Mouse (Mus musculus) ES-E14 (cell line): Measurements from ENCODE around the gene Rab21.

Experiments used
- HCFC1 ChIP-seq: IDR thresholded peaks from 2 replicates; pipeline ENCODE4 v1.6.1; 2012; ENCODE audit warnings: low read length, inconsistent platforms, borderline replicate concordance; ENCODE audit not compliant: insufficient read depth
- MAFK ChIP-seq: IDR thresholded peaks from 2 replicates; pipeline ENCODE4 v1.6.1; 2014; ENCODE audit warnings: mild to moderate bottlenecking, low read depth, low read length, inconsistent platforms; ENCODE audit not compliant: insufficient read depth
- ZC3H11A ChIP-seq: IDR thresholded peaks from 2 replicates; pipeline ENCODE4 v1.6.1; 2012; ENCODE audit warnings: low read depth, mild to moderate bottlenecking, inconsistent platforms, low read length, borderline replicate concordance
- ZNF384 ChIP-seq: IDR thresholded peaks from 2 replicates; pipeline ENCODE4 v1.6.1; 2012; ENCODE audit warnings: low read depth, low read length, inconsistent platforms

- no peak for TF ChIP-seq ZNF384
- no peak for TF ChIP-seq ZC3H11A
- no peak for TF ChIP-seq HCFC1
- TF ChIP-seq MAFK = no peak
These were observed 40.7 kb upstream of the Rab21 start for GRCm38 (mm10) chr10:115356106-115356505.
